Mouse (Mus musculus) megakaryocyte, embryonic 14.5 days (primary cell): ENCODE measurements around the gene Golph3. TPM values are rescaled to one million over a fixed set of nuclear protein-coding genes. Genes with fewer than 3 reads are reported as not detected.
A peak's percentile ranks its signal among the peaks of the same experiment; 100 is the strongest.
"Not testable (repeated sequence)": the region's sequence is repeated elsewhere in the genome, so short reads cannot be mapped to it uniquely, and the experiment has no call there.

Experiments
- H3K27me3 ChIP-seq: replicated peaks from 2 replicates; pipeline ENCODE3; 2012; ENCODE audit warnings: inconsistent platforms
- H3K36me3 ChIP-seq: replicated peaks from 2 replicates; pipeline ENCODE3; 2012; ENCODE audit warnings: low read length, inconsistent platforms, mixed read lengths
- H3K4me1 ChIP-seq: 2 replicates; pipeline ENCODE4 v1.6.1; 2012; ENCODE audit warnings: inconsistent platforms
- H3K4me3 ChIP-seq: replicated peaks from 2 replicates; pipeline ENCODE3; 2012; ENCODE audit warnings: moderate library complexity, mild to moderate bottlenecking, inconsistent platforms
- H3K9me3 ChIP-seq: 2 replicates; pipeline ENCODE4 v1.6.1; 2012; ENCODE audit warnings: inconsistent platforms
- FLI1 ChIP-seq: IDR thresholded peaks from 2 replicates; pipeline ENCODE4 v1.6.1; 2012; ENCODE audit warnings: low read length, inconsistent platforms, mixed read lengths
- GATA1 ChIP-seq: IDR thresholded peaks from 3 replicates; pipeline ENCODE4 v1.6.1; 2012; ENCODE audit warnings: mixed read lengths, low read length, inconsistent platforms, borderline replicate concordance
- polyA plus RNA-seq: library from polyadenylated mRNA; stranded (reverse); fragments of >175 nt; gene quantifications from 2 replicates; pipeline ENCODE4 v1.2.3, GENCODE M21; 2012; ENCODE audit warnings: low replicate concordance; ENCODE audit not compliant: insufficient read depth

Golph3 gene
- polyA plus RNA-seq, 1 experiment, result 175 TPM

DNA sequence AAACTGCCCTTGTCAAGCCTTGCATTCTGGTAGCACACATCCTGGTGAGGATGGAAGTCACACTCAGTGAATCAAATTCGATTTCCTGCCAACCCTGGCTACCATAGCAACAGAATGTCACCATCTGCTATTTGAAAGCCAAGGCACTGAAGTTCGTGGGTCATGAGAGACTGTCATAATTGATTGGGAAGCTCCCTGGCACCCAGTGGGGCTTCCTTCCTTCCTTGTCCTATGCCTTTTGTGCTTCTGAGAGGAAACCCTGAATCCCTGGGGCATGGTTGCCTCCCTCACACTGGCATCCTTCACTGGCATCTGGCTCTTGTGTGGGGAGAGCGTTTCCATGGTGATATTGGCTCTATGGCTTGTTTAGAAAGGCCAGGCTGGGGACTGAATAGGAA is 44.8 kb downstream of the Golph3 start:
- H3K4me1 ChIP-seq, result peaks cover 34% of the 10 kb centered on the region

DNA sequence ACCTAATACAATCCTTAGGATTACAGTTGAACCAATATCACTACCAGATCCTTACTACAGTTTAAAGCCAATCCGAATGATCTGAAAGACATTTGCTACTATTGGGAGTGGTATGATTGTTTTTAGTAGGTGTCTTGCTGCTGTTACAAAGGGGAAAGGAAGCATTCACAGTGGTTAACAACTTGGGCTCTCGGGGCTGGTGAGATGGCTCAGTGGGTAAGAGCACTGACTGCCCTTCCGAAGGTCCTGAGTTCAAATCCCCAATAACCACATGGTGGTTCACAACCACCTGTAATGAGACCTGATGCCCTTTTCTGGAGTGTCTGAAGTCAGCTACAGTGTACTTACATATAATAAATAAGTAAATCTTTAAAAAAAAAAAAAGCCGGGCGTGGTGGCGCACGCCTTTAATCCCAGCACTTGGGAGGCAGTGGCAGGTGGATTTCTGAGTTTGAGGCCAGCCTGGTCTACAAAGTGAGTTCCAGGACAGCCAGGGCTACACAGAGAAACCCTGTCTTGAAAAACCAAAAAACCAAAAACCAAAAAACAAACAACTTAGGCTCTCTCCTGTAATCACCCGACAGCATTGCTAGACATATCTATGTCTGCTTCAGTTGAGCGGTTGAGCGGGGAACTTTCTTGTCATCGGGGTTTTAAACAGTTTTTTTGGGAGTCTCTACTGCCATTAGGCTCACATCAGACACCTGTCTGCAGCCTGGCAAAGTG is 45.5 kb downstream of the Golph3 start:
- H3K4me1 ChIP-seq, result peaks cover 40% of the 10 kb centered on the region

More for the DNA sequence above, 44.8 kb downstream of the Golph3 start:
- no peaks in the 10 kb centered on the region for H3K9me3 ChIP-seq
- TF ChIP-seq FLI1 (no peak), GATA1 (no peak)
- no peaks in the 10 kb centered on the region for H3K27me3 ChIP-seq
- no peak overlapping the region for H3K4me3 ChIP-seq
- peaks cover 14% of the 10 kb centered on the region for H3K36me3 ChIP-seq

DNA sequence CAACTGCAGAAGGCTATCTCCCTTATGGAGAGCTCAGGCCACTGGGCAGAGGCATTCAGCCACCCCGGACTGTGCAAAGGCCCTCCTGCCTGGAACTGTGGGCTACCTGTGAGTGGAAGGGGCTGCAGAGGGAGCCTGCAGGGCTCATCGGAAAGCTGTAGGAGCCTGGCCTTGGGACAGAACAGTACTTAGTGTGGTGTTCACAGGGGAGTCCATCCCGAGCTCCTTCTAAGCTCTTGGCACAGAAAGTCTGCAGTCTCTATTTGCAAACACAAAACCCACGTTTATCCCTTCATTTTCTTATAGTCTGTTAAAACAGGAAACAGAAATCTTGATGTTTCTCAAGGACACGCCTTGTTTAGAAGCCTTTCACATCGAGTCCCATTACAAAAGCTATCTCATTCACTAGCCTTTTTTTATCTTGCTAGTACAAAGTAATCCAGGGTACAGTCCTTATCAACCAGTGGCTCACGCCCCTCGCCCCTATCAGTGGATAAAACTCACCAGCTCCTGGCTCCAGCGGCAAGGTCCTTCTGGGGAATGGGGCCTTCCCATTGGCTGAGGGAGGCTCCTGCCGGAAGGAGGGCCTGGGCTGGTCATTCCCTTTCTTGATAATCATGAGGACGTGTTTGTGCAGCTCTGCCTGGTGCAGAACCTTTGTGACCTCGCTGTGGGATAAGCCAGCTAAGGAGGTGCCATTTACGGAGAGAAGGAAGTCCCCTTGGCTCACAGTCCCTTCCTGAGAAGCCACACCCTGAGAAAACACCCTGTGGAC is 46.2 kb downstream of the Golph3 start:
- Histone ChIP-seq H3K4me3 (peak overlapping the region; percentile 65), H3K9me3 (no peaks in the 10 kb centered on the region), H3K4me1 (peaks cover 40% of the 10 kb centered on the region), H3K36me3 (peaks cover 3% of the 10 kb centered on the region), H3K27me3 (peaks cover 3% of the 10 kb centered on the region)
- no peak for TF ChIP-seq FLI1
- no peak for TF ChIP-seq GATA1

More for the DNA sequence above, 45.5 kb downstream of the Golph3 start:
- H3K36me3 ChIP-seq, H3K4me3 ChIP-seq, H3K9me3 ChIP-seq, H3K27me3 ChIP-seq: not testable (repeated sequence)

DNA sequence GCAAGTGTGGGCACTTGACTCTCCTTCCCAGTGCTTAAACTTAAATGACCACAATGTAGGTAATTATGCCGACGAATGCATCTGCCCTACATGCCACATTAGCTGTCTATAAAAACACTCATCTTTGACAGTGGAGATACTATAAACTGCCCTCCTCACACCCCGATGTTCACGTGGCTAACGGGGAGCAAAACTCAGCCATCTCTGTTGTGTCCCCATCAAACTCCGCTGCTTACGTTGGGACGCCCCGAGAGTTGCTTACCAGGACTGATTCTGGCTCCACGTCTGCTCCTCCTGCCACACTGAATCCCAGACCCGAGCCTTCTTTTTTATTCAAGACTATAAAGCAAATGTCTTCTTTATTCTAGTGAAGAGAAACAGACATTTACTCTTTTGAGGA is 47.1 kb downstream of the Golph3 start:
- H3K9me3 ChIP-seq, result no peaks in the 10 kb centered on the region
- H3K4me1 ChIP-seq, result peaks cover 40% of the 10 kb centered on the region
- H3K4me3 ChIP-seq, result no peak overlapping the region
- peaks cover 11% of the 10 kb centered on the region for H3K27me3 ChIP-seq
- no peaks in the 10 kb centered on the region for H3K36me3 ChIP-seq
- TF ChIP-seq GATA1, result no peak
- TF ChIP-seq FLI1, result no peak

DNA sequence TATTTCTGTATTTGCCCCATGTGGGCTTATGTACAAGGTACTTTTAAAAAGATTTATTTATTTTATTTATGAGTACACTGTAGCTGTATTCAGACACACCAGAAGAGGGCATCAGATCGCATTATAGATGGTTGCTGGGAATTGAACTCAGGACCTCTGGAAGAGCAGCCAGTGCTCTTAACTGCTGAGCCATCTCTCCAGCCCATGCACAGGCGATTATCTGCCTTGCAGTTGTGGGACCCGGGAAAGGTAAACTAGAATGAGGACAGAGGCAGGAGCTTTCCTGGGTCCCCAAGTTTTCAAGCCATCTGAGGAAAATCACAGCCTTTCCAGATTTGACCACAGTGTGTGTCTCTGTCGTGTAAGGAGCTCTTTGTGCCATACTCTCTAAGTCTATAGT is 47.6 kb downstream of the Golph3 start:
- H3K36me3 ChIP-seq, result no peaks in the 10 kb centered on the region
- no peak overlapping the region for H3K4me3 ChIP-seq
- no peaks in the 10 kb centered on the region for H3K9me3 ChIP-seq
- peaks cover 37% of the 10 kb centered on the region for H3K4me1 ChIP-seq
- H3K27me3 ChIP-seq, result peaks cover 16% of the 10 kb centered on the region
- TF ChIP-seq GATA1, result no peak
- no peak for TF ChIP-seq FLI1

DNA sequence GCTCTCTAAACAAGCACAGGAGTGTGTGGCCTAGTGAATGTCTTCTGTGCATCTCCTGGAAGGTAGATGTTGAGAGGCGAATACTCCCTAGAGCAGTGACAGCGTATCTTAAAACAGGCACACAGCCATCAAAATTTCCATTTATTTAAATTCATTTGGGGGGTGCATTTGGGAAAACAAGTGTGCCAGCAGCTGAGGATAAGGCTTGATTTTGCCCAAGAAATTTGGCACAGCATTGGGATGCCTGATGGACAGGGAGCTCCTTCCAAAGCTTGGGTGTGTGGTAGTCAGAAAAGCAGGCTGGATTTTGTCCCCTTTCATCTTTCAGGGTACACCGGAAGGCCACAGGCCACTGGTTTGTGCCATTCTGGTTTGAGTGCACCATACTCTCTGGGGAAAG is 48.8 kb downstream of the Golph3 start:
- Histone ChIP-seq H3K9me3 (no peaks in the 10 kb centered on the region), H3K36me3 (no peaks in the 10 kb centered on the region), H3K4me3 (no peak overlapping the region), H3K27me3 (peaks cover 21% of the 10 kb centered on the region), H3K4me1 (peaks cover 42% of the 10 kb centered on the region)
- no peak for TF ChIP-seq GATA1
- TF ChIP-seq FLI1, result no peak

DNA sequence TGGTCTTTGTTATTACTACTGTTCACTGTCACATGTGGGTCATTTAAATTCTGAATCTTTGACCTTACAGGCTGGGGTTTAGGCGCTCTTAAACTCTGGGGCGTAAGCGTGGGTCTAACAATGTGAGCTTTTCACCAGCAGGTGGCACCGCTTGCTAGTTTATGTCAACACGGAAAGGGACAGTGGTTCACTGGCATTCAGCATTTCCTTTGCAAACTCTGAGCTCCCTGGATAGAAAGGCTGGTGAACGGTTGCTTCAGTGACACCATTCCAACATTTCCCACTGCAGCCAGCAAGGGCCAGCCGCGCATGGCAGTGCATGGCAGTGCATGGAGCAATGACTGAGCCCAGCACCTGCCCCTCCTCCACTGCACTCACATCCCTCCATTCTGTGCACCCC is 49.9 kb downstream of the Golph3 start:
- H3K27me3 ChIP-seq, result peaks cover 27% of the 10 kb centered on the region
- H3K36me3 ChIP-seq, result no peaks in the 10 kb centered on the region
- H3K9me3 ChIP-seq, result no peaks in the 10 kb centered on the region
- peak overlapping the region; percentile 83 for H3K4me3 ChIP-seq
- TF ChIP-seq GATA1 (no peak), FLI1 (no peak)
- peaks cover 46% of the 10 kb centered on the region for H3K4me1 ChIP-seq

DNA sequence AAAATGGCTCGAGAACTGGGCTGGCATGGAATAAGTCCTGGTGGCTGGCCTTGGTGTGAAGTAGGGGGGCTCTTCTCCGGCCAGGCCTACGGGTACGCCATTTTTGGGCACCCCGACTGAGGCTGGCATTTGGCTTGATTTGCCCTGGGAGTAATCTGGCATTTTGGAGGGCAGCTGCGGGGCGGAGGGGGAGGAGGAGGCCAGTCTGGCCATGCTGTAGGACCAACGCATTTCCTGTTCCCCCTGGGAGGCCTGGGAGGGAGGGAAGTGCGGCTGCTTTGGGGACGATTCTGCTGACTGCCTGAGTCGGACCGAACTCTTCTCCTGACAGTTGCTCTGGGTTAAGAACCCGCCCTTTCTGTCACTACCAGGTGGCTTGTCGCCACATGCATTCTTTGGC is 52.2 kb downstream of the Golph3 start:
- TF ChIP-seq FLI1, result no peak
- TF ChIP-seq GATA1, result no peak
- H3K4me3 ChIP-seq, result no peak overlapping the region
- H3K9me3 ChIP-seq, result no peaks in the 10 kb centered on the region
- no peaks in the 10 kb centered on the region for H3K36me3 ChIP-seq
- peaks cover 27% of the 10 kb centered on the region for H3K27me3 ChIP-seq
- H3K4me1 ChIP-seq, result peaks cover 33% of the 10 kb centered on the region

DNA sequence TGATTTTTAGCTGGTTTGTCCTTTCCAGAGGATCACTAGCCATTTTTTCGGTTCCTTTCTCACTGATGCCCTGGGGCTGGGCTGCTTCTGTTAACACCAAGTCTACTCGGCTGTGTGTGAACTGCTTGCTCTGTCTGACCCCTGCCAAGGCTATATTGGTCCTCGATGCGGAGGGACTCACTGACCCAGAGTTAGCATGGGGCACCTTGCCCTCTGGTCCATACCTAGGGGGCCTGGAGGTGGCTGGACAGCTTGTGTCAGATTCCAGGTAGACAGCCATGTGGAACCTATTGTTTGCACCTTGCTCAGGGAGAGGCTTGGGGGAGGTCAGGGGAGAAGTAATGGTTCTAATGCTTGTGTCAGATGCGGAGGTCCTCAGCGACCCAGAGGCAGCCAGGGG is 52.7 kb downstream of the Golph3 start:
- no peaks in the 10 kb centered on the region for H3K9me3 ChIP-seq

DNA sequence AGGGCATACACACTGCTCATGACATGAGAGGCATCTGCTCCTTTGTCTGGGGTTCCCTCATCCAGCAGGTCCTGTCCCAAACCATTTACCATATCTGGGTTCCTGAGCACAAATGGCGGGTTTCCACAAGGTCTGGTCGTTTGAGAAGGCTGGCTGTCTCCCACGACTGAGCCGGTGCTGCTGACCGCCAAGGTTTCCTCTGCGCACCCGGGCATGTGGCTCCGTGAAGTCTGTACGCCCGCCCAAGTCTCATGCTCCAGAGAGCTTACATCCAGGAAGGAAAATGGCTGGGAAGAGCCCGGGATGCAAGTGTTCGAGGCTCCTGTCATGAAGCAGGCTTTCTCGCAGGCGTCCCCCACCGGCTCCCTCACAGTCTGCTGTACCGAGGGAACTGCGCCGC is 53.7 kb downstream of the Golph3 start:
- Histone ChIP-seq H3K36me3 (no peaks in the 10 kb centered on the region), H3K27me3 (peaks cover 27% of the 10 kb centered on the region), H3K9me3 (no peaks in the 10 kb centered on the region), H3K4me1 (peaks cover 33% of the 10 kb centered on the region), H3K4me3 (peak overlapping the region; percentile 76)
- TF ChIP-seq GATA1, result no peak
- TF ChIP-seq FLI1, result no peak

More for the DNA sequence above, 52.7 kb downstream of the Golph3 start:
- no peak overlapping the region for H3K4me3 ChIP-seq
- peaks cover 27% of the 10 kb centered on the region for H3K27me3 ChIP-seq
- H3K4me1 ChIP-seq, result peaks cover 33% of the 10 kb centered on the region
- TF ChIP-seq FLI1 (no peak), GATA1 (no peak)
- H3K36me3 ChIP-seq, result no peaks in the 10 kb centered on the region
